Comparison of ENCODE assay signal across 5 mouse cellular contexts in genomic region chr9:3933946-3934345, GRCm38 (mm10).
DNase-seq lines count a peak whose midpoint lies in the region; TF ChIP-seq lines count a peak whose summit lies in the region.
"Not testable (repeated sequence)": the region's sequence is repeated elsewhere in the genome, so short reads cannot be mapped to it uniquely, and the experiment has no call there.

No protein-coding gene starts in this region.

- not testable (repeated sequence) for H3K27ac ChIP-seq in kidney, adult 2 months (ENCODE audit: insufficient read depth, low read depth, low read length)

- H3K4me1 ChIP-seq in kidney, adult 2 months (ENCODE audit: control insufficient read depth, insufficient read depth, low read length), result not testable (repeated sequence)

- not testable (repeated sequence) for TF ChIP-seq CTCF in kidney, adult 2 months (conservative IDR thresholded peaks at IDR 0.05; ENCODE audit: insufficient read depth, insufficient read length, low read depth, low read length)

- H3K27me3 ChIP-seq in kidney, adult 2 months (replicated peaks; ENCODE audit: control insufficient read depth, insufficient read depth, low read length), result not testable (repeated sequence)

- 86% methylated on average over 2 of the region's 2 CpGs for WGBS in kidney, adult 2 months

- not testable (repeated sequence) for H3K4me3 ChIP-seq in kidney, adult 2 months (ENCODE audit: insufficient read depth, low read depth, low read length)

- not testable (repeated sequence) for H3K36me3 ChIP-seq in kidney, adult 2 months (ENCODE audit: control insufficient read depth, insufficient read depth, low read length)

- not testable (repeated sequence) for TF ChIP-seq POLR2A in kidney, adult 2 months (IDR thresholded peaks at IDR 0.05; ENCODE audit: low read depth, low read length)

- DNase-seq in ES-CJ7 (ENCODE audit: low read depth, low spot score) (peak; percentile 63), R1 (ENCODE audit: low read depth, low spot score) (peak; percentile 92), ZHBTc4 (ENCODE audit: low read depth, low spot score) (peak; percentile 36)
- DNase-seq in kidney, adult 2 months, result peak; percentile 1
- peak; percentile 9 for DNase-seq in kidney, adult 9 months

Comparison
In these comparisons a context has a peak if more than half of its experiments do, and no peak if none do; other contexts are left out.
1. DNase-seq: peak in every context shown above with its lines; median percentile 92 in R1; 63 in ES-CJ7; 36 in ZHBTc4; 9 in kidney, adult 9 months; 1 in kidney, adult 2 months.